Mouse (Mus musculus) testis, adult 2 months (tissue): ENCODE data around the gene Slc31a1.

Experiments used
- CTCF ChIP-seq: fragments of 200-500 bp; IDR thresholded peaks from 2 replicates; pipeline ENCODE4 v1.5.1; 2012; ENCODE audit warnings: low read depth, mild to moderate bottlenecking, inconsistent platforms, low read length, moderate library complexity; ENCODE audit not compliant: control insufficient read depth, insufficient read depth, insufficient replicate concordance
- POLR2A ChIP-seq: fragments of 200-500 bp; IDR thresholded peaks from 2 replicates; pipeline ENCODE4 v1.6.1; 2012; ENCODE audit warnings: low read depth, mild to moderate bottlenecking, inconsistent platforms, low read length, moderate library complexity; ENCODE audit not compliant: control insufficient read depth

- peak; percentile 93 for TF ChIP-seq POLR2A
- TF ChIP-seq CTCF, result no peak
These were observed at the start of gene Slc31a1, which contains the start of gene Fkbp15 for GRCm38 (mm10) chr4:62360088-62360804.
